Mouse (Mus musculus): ENCODE results near the gene 4632433K11Rik. TPM values are rescaled to one million over a fixed set of nuclear protein-coding genes. Genes with fewer than 3 reads are reported as not detected.

4632433K11Rik gene
- total RNA-seq, 2 experiments from 2014 or later: not detected

DNA sequence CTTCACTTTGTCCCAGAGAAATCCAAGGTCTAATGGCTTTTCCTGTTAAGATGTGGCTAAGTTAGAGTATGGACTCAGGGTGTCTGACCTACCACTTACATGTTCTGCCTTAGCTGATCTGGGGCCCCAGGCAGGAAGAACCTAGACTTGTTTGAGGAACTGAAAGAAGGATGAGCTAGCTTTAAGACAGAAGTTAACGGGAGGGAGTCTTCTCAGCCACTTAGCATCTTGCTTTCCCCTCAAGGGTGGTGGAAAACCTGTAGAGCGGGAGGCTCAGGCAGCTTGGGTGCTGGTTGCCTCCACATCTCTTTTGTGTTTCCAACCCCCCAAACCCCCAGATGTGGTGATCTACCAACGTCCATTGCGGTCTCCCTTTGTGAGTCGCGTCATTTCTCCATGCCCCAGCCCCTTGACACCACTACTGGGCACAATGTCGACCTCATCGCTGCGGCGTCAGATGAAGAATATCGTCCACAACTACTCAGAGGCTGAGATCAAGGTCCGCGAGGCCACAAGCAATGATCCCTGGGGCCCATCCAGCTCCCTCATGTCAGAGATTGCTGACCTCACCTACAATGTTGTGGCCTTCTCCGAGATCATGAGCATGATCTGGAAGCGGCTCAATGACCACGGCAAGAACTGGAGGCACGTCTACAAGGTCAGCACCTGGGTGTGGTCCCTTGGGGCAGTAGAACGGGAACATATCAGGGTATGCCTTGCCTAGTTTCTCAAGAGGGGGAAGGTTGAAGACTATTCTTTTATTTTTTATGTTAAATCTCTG is 49.6 kb downstream of the 4632433K11Rik start:
- DNase-seq (ENCODE audit: low spot score in 2 of 2): no peak

Other genes starting within 250 kb of the 4632433K11Rik start
- gene Tmem238, start 244.5 kb upstream of the 4632433K11Rik start, total RNA-seq (2021): 1 to 10 TPM; 7.1 to 9.0 TPM
- gene Rpl28, start 241.2 kb upstream of the 4632433K11Rik start, total RNA-seq (2021): 1,000 to 10,000 TPM; 1,263 to 1,302 TPM
- gene Ube2s, start 221.5 kb upstream of the 4632433K11Rik start, total RNA-seq (2021): 100 to 1,000 TPM; 140 to 156 TPM
- 1 to 10 TPM; 4.4 to 6.1 TPM for gene Shisa7, start 189.4 kb upstream of the 4632433K11Rik start, total RNA-seq (2021)
- 10 to 100 TPM; 11.6 to 16.4 TPM for gene Isoc2b, start 163.9 kb upstream of the 4632433K11Rik start, total RNA-seq (2021)
- gene Isoc2a, start 157.0 kb upstream of the 4632433K11Rik start, total RNA-seq (2021): 10 to 100 TPM; 22.6 to 22.8 TPM
- gene Gm36210, start 127.6 kb upstream of the 4632433K11Rik start, total RNA-seq (2021): under 1 TPM in 1 of 2 experiments, not detected in 1; 0.39 TPM
- 10 to 100 TPM; 24.4 to 26.9 TPM for gene Zfp628, start 118.9 kb upstream of the 4632433K11Rik start, total RNA-seq (2021)
- gene Nat14, start 112.1 kb upstream of the 4632433K11Rik start, total RNA-seq (2021): 10 to 100 TPM in 1 of 2 experiments, 1 to 10 TPM in 1; 9.9 to 10.1 TPM
- 10 to 100 TPM; 11.8 to 12.1 TPM for gene Ssc5d, start 108.3 kb upstream of the 4632433K11Rik start, total RNA-seq (2021)
- under 1 TPM; 0.50 to 0.90 TPM for gene Sbk2, start 69.7 kb upstream of the 4632433K11Rik start, total RNA-seq (2021)
- gene Sbk3, start 63.0 kb upstream of the 4632433K11Rik start, total RNA-seq (2021): under 1 TPM; 0.20 to 0.28 TPM
- gene Zfp579, start 38.0 kb upstream of the 4632433K11Rik start, total RNA-seq (2021): 10 to 100 TPM; 34.1 to 35.2 TPM
- 10 to 100 TPM; 10.6 to 11.1 TPM for gene Zfp524, start 19.7 kb upstream of the 4632433K11Rik start, total RNA-seq (2021)
- gene Fiz1, start 19.4 kb upstream of the 4632433K11Rik start, total RNA-seq (2021): 10 to 100 TPM; 39.6 to 40.5 TPM
- not detected for gene Gm44973, start 18.6 kb upstream of the 4632433K11Rik start, total RNA-seq (2021)
- 10 to 100 TPM; 40.1 to 41.8 TPM for gene Zfp865, start 13.7 kb upstream of the 4632433K11Rik start, total RNA-seq (2021)
- gene Ccdc106, start 13.6 kb upstream of the 4632433K11Rik start, total RNA-seq (2021): 1 to 10 TPM; 2.7 to 4.4 TPM
- gene Zfp784, start 4.3 kb downstream of the 4632433K11Rik start, total RNA-seq (2021): 1 to 10 TPM; 7.0 to 7.1 TPM
- 10 to 100 TPM; 19.9 to 23.6 TPM for gene Zfp580, start 17.4 kb downstream of the 4632433K11Rik start, total RNA-seq (2021)
- gene U2af2, start 28.0 kb downstream of the 4632433K11Rik start, total RNA-seq (2021): 100 to 1,000 TPM; 207 to 230 TPM
- gene Epn1, start 46.1 kb downstream of the 4632433K11Rik start, total RNA-seq (2021): 100 to 1,000 TPM; 166 to 167 TPM
- gene Rfpl4, start 82.8 kb downstream of the 4632433K11Rik start, total RNA-seq (2021): not detected
- gene Rasl2-9, start 91.8 kb downstream of the 4632433K11Rik start, total RNA-seq (2021): 1 to 10 TPM in 1 of 2 experiments, under 1 TPM in 1; 0.82 to 1.0 TPM
- not detected for gene Vmn1r55, start 115.6 kb downstream of the 4632433K11Rik start, total RNA-seq (2021)
- gene Vmn1r56, start 162.6 kb downstream of the 4632433K11Rik start, total RNA-seq (2021): not detected
- gene Vmn1r57, start 184.4 kb downstream of the 4632433K11Rik start, total RNA-seq (2021): not detected

All from adrenal gland, postnatal 4 days (tissue).